Mouse (Mus musculus) adrenal gland, adult 10 weeks (tissue): ENCODE measurements around the gene Ankrd36. TPM values are rescaled to one million over a fixed set of nuclear protein-coding genes. Genes with fewer than 3 reads are reported as not detected.

Experiments used
- polyA plus RNA-seq: library from polyadenylated mRNA; stranded (reverse); fragments of 350-450 nt; fragmentation: Illumina TruSeq; extraction: RNeasy Lipid Tissue Mini Kit (QIAGEN cat#74804); gene quantifications from one replicate; pipeline ENCODE4 v1.2.3, GENCODE M21; 2014; ENCODE audit warnings: low read depth, low replicate concordance

The Ankrd36 gene
- polyA plus RNA-seq, result not detected

DNA sequence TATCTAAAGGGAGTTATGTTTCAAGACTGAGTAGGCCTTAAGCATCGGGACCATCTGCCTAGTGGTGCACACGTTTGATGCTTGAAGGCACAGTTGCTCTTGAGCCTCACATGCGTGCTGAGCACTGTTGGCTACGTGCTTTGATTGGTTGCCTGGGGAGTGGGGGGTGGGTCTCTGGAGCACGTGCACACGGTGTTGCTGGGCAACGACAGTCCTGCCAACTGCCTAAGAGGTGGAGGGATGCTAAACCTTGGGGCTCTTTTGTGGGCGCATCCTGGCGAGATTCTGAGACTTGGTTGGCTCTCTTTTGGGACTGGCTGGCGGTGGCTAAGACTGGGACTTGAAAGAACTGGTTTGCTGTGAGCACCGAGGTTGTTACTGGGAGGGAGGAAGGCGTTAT, at the start of gene Ankrd36:
TSS of gene Ankrd36 (plus strand) at position 211 of the 400 bp plus-strand sequence.

DNA sequence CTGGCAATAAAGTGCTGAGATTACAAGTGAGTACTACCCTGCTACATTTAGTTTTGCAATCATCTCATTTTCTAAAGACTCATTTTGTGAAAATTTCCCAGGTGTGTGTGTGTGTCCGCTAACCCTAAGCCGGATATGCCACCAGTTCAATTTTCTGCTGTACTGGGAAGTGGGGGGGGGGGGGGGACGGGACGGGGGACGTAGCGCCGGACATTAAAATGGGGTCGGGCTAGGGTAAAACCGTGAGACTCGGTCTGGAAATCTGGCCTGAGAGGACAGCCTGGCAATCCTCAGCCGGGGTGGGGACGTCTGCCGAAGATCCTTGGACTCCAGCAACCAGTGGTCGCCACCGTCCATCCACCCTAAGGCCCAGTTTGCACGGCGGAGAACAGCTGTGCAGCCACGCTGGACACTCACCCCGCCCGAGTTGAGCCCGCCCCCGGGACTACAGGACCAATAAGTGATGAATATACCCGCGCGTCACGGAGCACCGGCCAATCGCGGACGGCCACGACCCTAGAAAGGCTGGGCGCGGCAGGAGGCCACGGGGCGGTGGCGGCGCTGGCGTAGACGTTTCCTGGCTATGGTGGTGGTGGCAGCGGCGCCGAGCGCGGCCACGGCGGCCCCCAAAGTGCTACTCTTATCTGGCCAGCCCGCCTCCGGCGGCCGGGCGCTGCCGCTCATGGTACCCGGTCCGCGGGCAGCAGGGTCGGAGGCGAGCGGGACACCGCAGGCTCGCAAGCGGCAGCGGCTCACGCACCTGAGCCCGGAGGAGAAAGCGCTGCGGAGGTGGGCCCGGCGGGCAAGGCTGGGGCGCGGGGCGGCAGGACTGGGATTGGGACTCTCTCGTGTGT, 48.8 kb upstream of the Ankrd36 start, which contains the start of gene Xbp1:
TSS of gene Xbp1 (plus strand) at position 248 of the 854 bp plus-strand sequence.

DNA sequence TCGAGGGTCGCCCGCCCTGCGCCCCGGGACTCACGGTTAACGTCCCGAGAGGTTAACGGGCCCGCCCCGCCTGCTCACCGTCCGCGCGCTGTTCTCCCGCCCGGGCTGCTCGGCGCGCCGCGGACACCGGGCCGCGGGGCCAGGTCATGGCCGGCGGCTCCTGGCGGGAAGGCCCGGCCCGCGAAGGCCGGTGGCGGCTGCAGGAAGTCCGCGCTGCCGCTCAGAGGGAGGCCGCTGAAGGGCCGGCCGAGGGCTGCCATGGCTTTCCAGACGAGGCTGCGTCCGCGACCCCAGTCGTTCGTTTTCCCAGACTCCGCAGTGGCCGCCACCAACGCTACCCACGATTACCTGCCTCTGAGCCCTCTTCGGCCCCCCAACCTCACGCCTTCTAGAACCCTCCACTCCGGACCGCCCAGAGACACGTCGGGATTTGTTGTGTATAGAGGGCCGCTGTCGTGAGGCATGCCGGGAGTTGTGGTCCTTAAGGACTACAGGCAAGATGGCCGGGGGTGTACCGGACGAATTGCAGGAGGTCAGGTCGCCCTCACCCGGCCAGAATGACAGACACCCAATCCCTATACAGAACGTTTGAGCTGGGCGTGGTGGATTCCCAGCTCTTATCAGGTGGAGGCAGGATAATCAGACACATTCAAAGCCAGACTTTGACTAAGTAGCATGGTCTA, 27.5 kb upstream of the Ankrd36 start, which contains the start of gene Ccdc117:
TSS of gene Ccdc117 (minus strand) at position 389 of the 683 bp plus-strand sequence.

GRCm38 (mm10) chr11:5715630-5716105, 146.2 kb downstream of the Ankrd36 start, which contains the start of gene Mrps24:
Mrps24 (minus strand) TSS chr11:5715680.

Other genes with a start within 250 kb of the Ankrd36 start
- gene Znrf3, start 124.8 kb upstream of the Ankrd36 start, polyA plus RNA-seq, result 15.7 TPM
- gene Xbp1, start 49.0 kb upstream of the Ankrd36 start, polyA plus RNA-seq, result 147 TPM
- 60.3 TPM for gene Ccdc117, start 27.5 kb upstream of the Ankrd36 start, polyA plus RNA-seq
- gene Mrps24, start 146.0 kb downstream of the Ankrd36 start, polyA plus RNA-seq, result 10.4 TPM
- gene Urgcp, start 192.7 kb downstream of the Ankrd36 start, polyA plus RNA-seq, result 7.7 TPM
- gene Dbnl, start 218.8 kb downstream of the Ankrd36 start, polyA plus RNA-seq, result 4.5 TPM
- gene Pgam2, start 234.0 kb downstream of the Ankrd36 start, polyA plus RNA-seq, result not detected